Mouse (Mus musculus): ENCODE data around the gene Nphp3.

- TF ChIP-seq POLR2A (IDR thresholded peaks at IDR 0.05; ENCODE audit: extremely low read depth, insufficient read depth, low read length) (no peak), CTCF (IDR thresholded peaks at IDR 0.05; ENCODE audit: low read depth, low read length) (no peak)
These were observed 36.8 kb downstream of the Nphp3 start for GRCm38 (mm10) chr9:104039031-104039695.
